Mouse (Mus musculus): ENCODE data around the gene Rhov. TPM values are rescaled to one million over a fixed set of nuclear protein-coding genes. Genes with fewer than 3 reads are reported as not detected.

The Rhov gene
- polyA plus RNA-seq, 1 experiment from 2014 or later: 20.9 TPM

- DNase-seq (ENCODE audit: low spot score) (no peak), ATAC-seq (ENCODE audit: low FRiP score) (no peak)
- H3K9ac ChIP-seq: no peak overlapping the region
- H3K36me3 ChIP-seq (replicated peaks; ENCODE audit: control insufficient read depth, insufficient read depth): peaks cover 84% of the 10 kb centered on the region
- 94% methylated on average over 34 of the region's 34 CpGs for WGBS
- H3K27me3 ChIP-seq (ENCODE audit: control insufficient read depth, insufficient read depth, low read length): no peaks in the 10 kb centered on the region
- no peaks in the 10 kb centered on the region for H3K9me3 ChIP-seq (ENCODE audit: control insufficient read depth, low read length)
- H3K4me3 ChIP-seq (replicated peaks; ENCODE audit: low read length): no peak overlapping the region
- H3K27ac ChIP-seq: no peak overlapping the region
- H3K4me1 ChIP-seq (replicated peaks; ENCODE audit: control insufficient read depth, insufficient read depth, low read length): peaks cover 8% of the 10 kb centered on the region
- H3K4me2 ChIP-seq (replicated peaks): no peak overlapping the region
Observed at GRCm38 (mm10) chr2:119293776-119294390, 22.8 kb upstream of the Rhov start.

- WGBS: 95% methylated on average over 17 of the region's 17 CpGs
- Histone ChIP-seq H3K4me3 (replicated peaks; ENCODE audit: low read length) (no peak overlapping the region), H3K27ac (no peak overlapping the region), H3K9ac (no peak overlapping the region), H3K36me3 (replicated peaks; ENCODE audit: control insufficient read depth, insufficient read depth) (peaks cover 78% of the 10 kb centered on the region), H3K27me3 (ENCODE audit: control insufficient read depth, insufficient read depth, low read length) (no peaks in the 10 kb centered on the region), H3K4me1 (replicated peaks; ENCODE audit: control insufficient read depth, insufficient read depth, low read length) (peaks cover 8% of the 10 kb centered on the region), H3K4me2 (replicated peaks) (no peak overlapping the region), H3K9me3 (ENCODE audit: control insufficient read depth, low read length) (no peaks in the 10 kb centered on the region)
- DNase-seq (ENCODE audit: low spot score) (no peak), ATAC-seq (ENCODE audit: low FRiP score) (no peak)
Observed at GRCm38 (mm10) chr2:119293311-119293710, 22.2 kb upstream of the Rhov start.

- no peak for ATAC-seq (ENCODE audit: low FRiP score)
- no peaks in the 10 kb centered on the region for H3K27me3 ChIP-seq (ENCODE audit: control insufficient read depth, insufficient read depth, low read length)
- H3K4me1 ChIP-seq (replicated peaks; ENCODE audit: control insufficient read depth, insufficient read depth, low read length): peaks cover 12% of the 10 kb centered on the region
- DNase-seq (ENCODE audit: low spot score): no peak
- H3K27ac ChIP-seq: no peak overlapping the region
- 97% methylated on average over 17 of the region's 17 CpGs for WGBS
- no peak overlapping the region for H3K4me3 ChIP-seq (replicated peaks; ENCODE audit: low read length)
- no peak overlapping the region for H3K4me2 ChIP-seq (replicated peaks)
- H3K9ac ChIP-seq: no peak overlapping the region
- peaks cover 74% of the 10 kb centered on the region for H3K36me3 ChIP-seq (replicated peaks; ENCODE audit: control insufficient read depth, insufficient read depth)
- no peaks in the 10 kb centered on the region for H3K9me3 ChIP-seq (ENCODE audit: control insufficient read depth, low read length)
Observed at GRCm38 (mm10) chr2:119292852-119293251, 21.8 kb upstream of the Rhov start.

GRCm38 (mm10) chr2:119292281-119292680, 21.2 kb upstream of the Rhov start:
- no peak overlapping the region for H3K4me3 ChIP-seq (replicated peaks; ENCODE audit: low read length)
- H3K9ac ChIP-seq: no peak overlapping the region
- 95% methylated on average over 5 of the region's 5 CpGs for WGBS
- H3K9me3 ChIP-seq (ENCODE audit: control insufficient read depth, low read length): no peaks in the 10 kb centered on the region
- peaks cover 14% of the 10 kb centered on the region for H3K4me1 ChIP-seq (replicated peaks; ENCODE audit: control insufficient read depth, insufficient read depth, low read length)
- no peak overlapping the region for H3K27ac ChIP-seq
- DNase-seq (ENCODE audit: low spot score) (no peak), ATAC-seq (ENCODE audit: low FRiP score) (no peak)
- peaks cover 68% of the 10 kb centered on the region for H3K36me3 ChIP-seq (replicated peaks; ENCODE audit: control insufficient read depth, insufficient read depth)
- no peak overlapping the region for H3K4me2 ChIP-seq (replicated peaks)
- no peaks in the 10 kb centered on the region for H3K27me3 ChIP-seq (ENCODE audit: control insufficient read depth, insufficient read depth, low read length)

GRCm38 (mm10) chr2:119289014-119289416, 17.9 kb upstream of the Rhov start:
- no peaks in the 10 kb centered on the region for H3K9me3 ChIP-seq (ENCODE audit: control insufficient read depth, low read length)
- H3K9ac ChIP-seq: peak overlapping the region; percentile 78
- H3K4me2 ChIP-seq (replicated peaks): peak overlapping the region; percentile 93
- H3K36me3 ChIP-seq (replicated peaks; ENCODE audit: control insufficient read depth, insufficient read depth): peaks cover 38% of the 10 kb centered on the region
- WGBS: 5% methylated on average over 11 of the region's 11 CpGs
- peaks cover 14% of the 10 kb centered on the region for H3K4me1 ChIP-seq (replicated peaks; ENCODE audit: control insufficient read depth, insufficient read depth, low read length)
- no peaks in the 10 kb centered on the region for H3K27me3 ChIP-seq (ENCODE audit: control insufficient read depth, insufficient read depth, low read length)
- ATAC-seq (ENCODE audit: low FRiP score): no peak
- H3K4me3 ChIP-seq (replicated peaks; ENCODE audit: low read length): peak overlapping the region; percentile 66
- DNase-seq (ENCODE audit: low spot score): no peak
- peak overlapping the region; percentile 33; the same call in 1 of the 2 replicates for H3K27ac ChIP-seq

GRCm38 (mm10) chr2:119288270-119288882, 17.3 kb upstream of the Rhov start, which contains the start of gene Vps18:
Gene Vps18, plus strand, starts transcription at chr2:119288740.
- Histone ChIP-seq H3K27me3 (ENCODE audit: control insufficient read depth, insufficient read depth, low read length) (no peaks in the 10 kb centered on the region), H3K9ac (peak within 1 kb of the TSS; percentile 78), H3K9me3 (ENCODE audit: control insufficient read depth, low read length) (no peaks in the 10 kb centered on the region), H3K27ac (peak within 1 kb of the TSS; percentile 63), H3K4me1 (replicated peaks; ENCODE audit: control insufficient read depth, insufficient read depth, low read length) (peaks cover 14% of the 10 kb centered on the region), H3K4me2 (replicated peaks) (peak within 1 kb of the TSS; percentile 93), H3K4me3 (replicated peaks; ENCODE audit: low read length) (peak within 1 kb of the TSS; percentile 66), H3K36me3 (replicated peaks; ENCODE audit: control insufficient read depth, insufficient read depth) (peaks cover 32% of the 10 kb centered on the region)
- ATAC-seq (ENCODE audit: low FRiP score): peak; percentile 96
- DNase-seq (ENCODE audit: low spot score): peak; percentile 99
- WGBS: 2% methylated on average over 31 of the region's 31 CpGs

- Histone ChIP-seq H3K27ac (no peak overlapping the region), H3K9ac (no peak overlapping the region), H3K36me3 (replicated peaks; ENCODE audit: control insufficient read depth, insufficient read depth) (peaks cover 22% of the 10 kb centered on the region), H3K4me3 (replicated peaks; ENCODE audit: low read length) (no peak overlapping the region), H3K27me3 (ENCODE audit: control insufficient read depth, insufficient read depth, low read length) (no peaks in the 10 kb centered on the region), H3K9me3 (ENCODE audit: control insufficient read depth, low read length) (no peaks in the 10 kb centered on the region), H3K4me1 (replicated peaks; ENCODE audit: control insufficient read depth, insufficient read depth, low read length) (peaks cover 14% of the 10 kb centered on the region), H3K4me2 (replicated peaks) (no peak overlapping the region)
- DNase-seq (ENCODE audit: low spot score) (no peak), ATAC-seq (ENCODE audit: low FRiP score) (no peak)
- WGBS: 91% methylated on average over 5 of the region's 5 CpGs
Observed at GRCm38 (mm10) chr2:119287372-119287771, 16.3 kb upstream of the Rhov start.

- Histone ChIP-seq H3K9me3 (ENCODE audit: control insufficient read depth, low read length) (no peaks in the 10 kb centered on the region), H3K36me3 (replicated peaks; ENCODE audit: control insufficient read depth, insufficient read depth) (no peaks in the 10 kb centered on the region), H3K4me2 (replicated peaks) (no peak overlapping the region), H3K27ac (no peak overlapping the region), H3K9ac (no peak overlapping the region), H3K4me3 (replicated peaks; ENCODE audit: low read length) (no peak overlapping the region), H3K4me1 (replicated peaks; ENCODE audit: control insufficient read depth, insufficient read depth, low read length) (no peaks in the 10 kb centered on the region), H3K27me3 (ENCODE audit: control insufficient read depth, insufficient read depth, low read length) (no peaks in the 10 kb centered on the region)
- 88% methylated on average over 7 of the region's 7 CpGs for WGBS
- DNase-seq (ENCODE audit: low spot score) (no peak), ATAC-seq (ENCODE audit: low FRiP score) (no peak)
Observed at GRCm38 (mm10) chr2:119281899-119282565, 11.0 kb upstream of the Rhov start.

- no peak for DNase-seq (ENCODE audit: low spot score)
- H3K27me3 ChIP-seq (ENCODE audit: control insufficient read depth, insufficient read depth, low read length): no peaks in the 10 kb centered on the region
- 87% methylated on average over 23 of the region's 23 CpGs for WGBS
- no peaks in the 10 kb centered on the region for H3K4me1 ChIP-seq (replicated peaks; ENCODE audit: control insufficient read depth, insufficient read depth, low read length)
- H3K4me3 ChIP-seq (replicated peaks; ENCODE audit: low read length): no peak overlapping the region
- no peak overlapping the region for H3K4me2 ChIP-seq (replicated peaks)
- no peaks in the 10 kb centered on the region for H3K36me3 ChIP-seq (replicated peaks; ENCODE audit: control insufficient read depth, insufficient read depth)
- no peak overlapping the region for H3K27ac ChIP-seq
- no peak overlapping the region for H3K9ac ChIP-seq
- no peaks in the 10 kb centered on the region for H3K9me3 ChIP-seq (ENCODE audit: control insufficient read depth, low read length)
- no peak for ATAC-seq (ENCODE audit: low FRiP score)
Observed at GRCm38 (mm10) chr2:119277810-119278209, 6.7 kb upstream of the Rhov start.
